Mouse (Mus musculus) right cerebral cortex, postnatal 4 days (tissue): Measurements from ENCODE around the gene Akr1c21.
"Not testable (repeated sequence)": the region's sequence is repeated elsewhere in the genome, so short reads cannot be mapped to it uniquely, and the experiment has no call there.

Experiments used
- DNase-seq: peaks from one replicate; pipeline ENCODE4 v3.0.0-alpha.2; 2022

Akr1c21 gene

GRCm38 (mm10) chr13:4573871-4574270 lies at the start of gene Akr1c21:
Gene Akr1c21 (plus strand): TSS chr13:4574075.
- no peak for DNase-seq

GRCm38 (mm10) chr13:4559143-4559542 lies 14.7 kb upstream of the Akr1c21 start:
- no peak for DNase-seq

GRCm38 (mm10) chr13:4560500-4560899 lies 13.4 kb upstream of the Akr1c21 start:
- no peak for DNase-seq

- no peak for DNase-seq
Measured at GRCm38 (mm10) chr13:4565996-4566395, 7.9 kb upstream of the Akr1c21 start.

- no peak for DNase-seq
Measured at GRCm38 (mm10) chr13:4576921-4577320, 3.0 kb downstream of the Akr1c21 start.

GRCm38 (mm10) chr13:4603431-4603830 lies 29.6 kb downstream of the Akr1c21 start:
- DNase-seq, result not testable (repeated sequence)

GRCm38 (mm10) chr13:4606821-4607220 lies 32.9 kb downstream of the Akr1c21 start:
- no peak for DNase-seq

- no peak for DNase-seq
Measured at GRCm38 (mm10) chr13:4608530-4608929, 34.7 kb downstream of the Akr1c21 start.

- peak; percentile 73 for DNase-seq
Measured at GRCm38 (mm10) chr13:4608961-4609409, 35.1 kb downstream of the Akr1c21 start, which contains the start of gene Akr1e1. Gene Akr1e1 (minus strand): TSS chr13:4609174.

GRCm38 (mm10) chr13:4610902-4611301 lies 37.0 kb downstream of the Akr1c21 start:
- DNase-seq, result no peak
